Mouse (Mus musculus) MEL (cell line): ENCODE data around the gene Slc46a2.

Source experiments
- CTCF ChIP-seq, 3 experiments: IDR thresholded peaks in 2 of 3; conservative IDR thresholded peaks in 1 of 3; 2 replicates each; pipeline ENCODE4 v1.5.1; 2011 to 2012; ENCODE audit warnings: low read length in 3 of 3, low read depth in 2 of 3, mild to moderate bottlenecking in 2 of 3, improper control_type of control experiment in 1 of 3, inconsistent platforms in 1 of 3, mixed read lengths in 1 of 3, moderate library complexity in 1 of 3; ENCODE audit not compliant: control insufficient read depth in 1 of 3, insufficient read depth in 1 of 3, poor library complexity in 1 of 3, severe bottlenecking in 1 of 3
- ELF1 ChIP-seq: IDR thresholded peaks from 2 replicates; pipeline ENCODE4 v1.6.1; 2014; ENCODE audit warnings: low read depth, mild to moderate bottlenecking, inconsistent platforms, low read length, improper control_type of control experiment, moderate library complexity
- GATA1 ChIP-seq: IDR thresholded peaks from 2 replicates; pipeline ENCODE4 v1.6.1; 2011; ENCODE audit warnings: low read depth, low read length, improper control_type of control experiment
- JUND ChIP-seq: IDR thresholded peaks from 2 replicates; pipeline ENCODE4 v1.6.1; 2011; ENCODE audit warnings: low read depth, mild to moderate bottlenecking, improper control_type of control experiment, low read length
- KAT2A ChIP-seq: conservative IDR thresholded peaks from 2 replicates; pipeline ENCODE4 v1.6.1; 2012; ENCODE audit warnings: low read depth, low read length, improper control_type of control experiment, inconsistent platforms
- POLR2A ChIP-seq, 2 experiments: IDR thresholded peaks; 2 replicates each; pipeline ENCODE4 v1.6.1; 2011 to 2012; ENCODE audit warnings: low read length in 2 of 2, mild to moderate bottlenecking in 2 of 2, control low read depth in 1 of 2, improper control_type of control experiment in 1 of 2, low read depth in 1 of 2, moderate library complexity in 1 of 2; ENCODE audit not compliant: control insufficient read depth in 1 of 2, insufficient read depth in 1 of 2, poor library complexity in 1 of 2
- POLR2AphosphoS2 ChIP-seq: IDR thresholded peaks from 2 replicates; pipeline ENCODE4 v1.6.1; 2011; ENCODE audit warnings: low read length, improper control_type of control experiment
- ZC3H11A ChIP-seq: IDR thresholded peaks from 2 replicates; pipeline ENCODE4 v1.6.1; 2012; ENCODE audit warnings: low read depth, mild to moderate bottlenecking, inconsistent platforms, low read length, improper control_type of control experiment

- TF ChIP-seq POLR2A (IDR thresholded peaks at IDR 0.05; ENCODE audit: control insufficient read depth in 1 of 2, insufficient read depth in 1 of 2, low read depth in 1 of 2, low read length in 2 of 2, poor library complexity in 1 of 2) (no peak), CTCF (IDR thresholded peaks at IDR 0.05 in 2 of 3, conservative IDR thresholded peaks at IDR 0.05 in 1 of 3; ENCODE audit: control insufficient read depth in 1 of 3, insufficient read depth in 1 of 3, low read depth in 2 of 3, low read length in 3 of 3, poor library complexity in 1 of 3, severe bottlenecking in 1 of 3) (no peak), JUND (no peak), ELF1 (no peak), KAT2A (no peak), GATA1 (peak; percentile 61), POLR2AphosphoS2 (no peak), ZC3H11A (no peak)
These were observed 27.8 kb downstream of the Slc46a2 start for GRCm38 (mm10) chr4:59887011-59887410.
